Mouse (Mus musculus): Measurements from ENCODE around the gene Arap1.

DNA sequence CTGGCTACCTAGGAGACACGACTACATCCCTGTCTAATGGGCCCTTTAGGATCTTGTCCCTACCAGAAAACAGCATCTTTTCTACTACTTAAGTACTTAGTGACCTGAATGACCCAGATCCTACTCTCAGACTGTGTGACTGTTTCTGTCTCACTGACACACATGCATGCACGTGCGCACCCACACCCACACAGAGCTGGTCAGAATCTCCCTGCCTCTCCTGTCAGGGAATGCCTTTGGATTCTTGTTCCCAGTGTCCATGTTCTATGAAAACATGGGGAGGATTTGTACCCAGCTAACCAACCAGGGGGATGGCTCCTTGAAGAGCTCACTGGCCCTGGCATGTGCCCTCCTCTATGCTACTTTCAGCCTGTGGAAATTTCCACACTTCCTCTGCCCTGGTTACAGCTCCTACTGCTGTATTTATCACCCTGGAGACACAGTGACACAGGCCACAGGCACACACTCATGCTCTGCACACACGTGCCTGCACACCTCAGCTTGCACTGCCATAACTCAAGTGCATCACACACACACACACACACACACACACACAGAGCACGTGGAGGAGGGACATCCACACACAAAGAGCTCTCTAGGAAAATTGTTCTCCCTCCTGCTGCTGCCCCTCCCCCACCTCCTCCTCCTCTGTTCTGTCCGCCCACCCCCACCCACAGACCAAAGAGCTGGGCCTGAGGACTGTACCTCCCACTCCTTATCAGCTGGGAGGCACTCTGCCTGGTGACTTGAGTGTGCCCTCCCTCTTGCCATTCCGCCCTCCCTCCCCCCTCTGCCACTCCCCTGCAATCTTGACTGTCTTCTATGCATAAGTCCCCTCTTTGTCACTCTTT lies 67.0 kb downstream of the Arap1 start:
- TF ChIP-seq POLR2A (IDR thresholded peaks at IDR 0.05; ENCODE audit: insufficient read length, low read depth): no peak
- TF ChIP-seq MYOG (IDR thresholded peaks at IDR 0.05; ENCODE audit: control insufficient read depth in 1 of 3, insufficient read depth in 1 of 3, insufficient read length in 2 of 3, low read depth in 2 of 3): no peak
- TF ChIP-seq MAX (IDR thresholded peaks at IDR 0.05; ENCODE audit: low read depth): no peak
- TF ChIP-seq E2F4 (IDR thresholded peaks at IDR 0.05; ENCODE audit: insufficient read depth): no peak
